ENCODE assay signal across 17 mouse cellular contexts in genomic region chr16:44684646-44685045, GRCm38 (mm10). TPM values are rescaled to one million over a fixed set of nuclear protein-coding genes. Genes with fewer than 3 reads are reported as not detected.
DNase-seq lines count a peak whose midpoint lies in the region; ATAC-seq and TF ChIP-seq lines count a peak whose summit lies in the region.
"Had no signal": no experiment of that assay in that cellular context is flagged by ENCODE, and none has a peak within 500 bp of the region (broad histone marks: within the 10 kb centered on the region; RNA-seq: fewer than 3 reads in every experiment).

No protein-coding gene starts in this region.

- no peak overlapping the region for H3K4me2 ChIP-seq in midbrain, postnatal 0 days (ENCODE audit: low read depth, low read length, poor library complexity, severe bottlenecking)
- H3K4me2 ChIP-seq in hindbrain, embryonic 14.5 days (replicated peaks), result no peak overlapping the region
- no peak overlapping the region for H3K4me2 ChIP-seq in neural tube, embryonic 14.5 days (ENCODE audit: low read depth, low read length)
- H3K4me2 ChIP-seq: heart, embryonic 15.5 days; kidney, embryonic 15.5 days; liver, embryonic 12.5 days; stomach, embryonic 15.5 days had no signal

- DNase-seq in adrenal gland, adult 2 months, result peak; percentile 43
- DNase-seq in adrenal gland, adult 8-10 months, result no peak
- no peak for DNase-seq in midbrain, embryonic 10.5 days (ENCODE audit: low spot score)
- DNase-seq in midbrain, postnatal 0 days (ENCODE audit: low spot score), result no peak
- no peak for DNase-seq in hindbrain, embryonic 14.5 days (ENCODE audit: low spot score)
- no peak for DNase-seq in lung, adult 2 months
- DNase-seq in retina, embryonic 14.5 days (ENCODE audit: low spot score), result no peak
- DNase-seq: cerebellum, adult 18-20 months; heart, adult 18-20 months; spleen, adult 18-20 months; thymus, postnatal 14 days had no signal

- ATAC-seq in midbrain, postnatal 0 days (ENCODE audit: low FRiP score), result no peak
- ATAC-seq in hindbrain, embryonic 14.5 days (ENCODE audit: low FRiP score), result no peak
- no peak for ATAC-seq in neural tube, embryonic 14.5 days (ENCODE audit: low read depth)
- ATAC-seq: liver, embryonic 12.5 days had no signal

- H3K9ac ChIP-seq in midbrain, postnatal 0 days (replicated peaks; ENCODE audit: low read length, poor library complexity, severe bottlenecking), result no peak overlapping the region
- H3K9ac ChIP-seq in hindbrain, embryonic 14.5 days, result no peak overlapping the region
- no peak overlapping the region for H3K9ac ChIP-seq in neural tube, embryonic 14.5 days (replicated peaks; ENCODE audit: low read depth, low read length)
- H3K9ac ChIP-seq: heart, embryonic 15.5 days; kidney, embryonic 15.5 days; liver, embryonic 12.5 days; stomach, embryonic 15.5 days had no signal

- H3K4me1 ChIP-seq in midbrain, embryonic 10.5 days, result peaks cover 74% of the 10 kb centered on the region
- peaks cover 12% of the 10 kb centered on the region; the same call in 1 of the 2 replicates for H3K4me1 ChIP-seq in midbrain, postnatal 0 days (ENCODE audit: insufficient read depth, low read length)
- H3K4me1 ChIP-seq in hindbrain, embryonic 14.5 days (replicated peaks; ENCODE audit: control insufficient read depth, insufficient read depth, low read length), result peaks cover 38% of the 10 kb centered on the region
- H3K4me1 ChIP-seq in neural tube, embryonic 14.5 days (ENCODE audit: control insufficient read depth, insufficient read depth, low read length), result peaks cover 32% of the 10 kb centered on the region
- H3K4me1 ChIP-seq in lung, adult 2 months (ENCODE audit: control insufficient read depth, insufficient read depth, low read length), result peaks cover 2% of the 10 kb centered on the region; the same call in 1 of the 2 replicates

- 85% methylated on average over 7 of the region's 7 CpGs for WGBS in midbrain, embryonic 10.5 days
- WGBS in midbrain, postnatal 0 days, result 58% methylated on average over 7 of the region's 7 CpGs
- 68% methylated on average over 7 of the region's 7 CpGs for WGBS in hindbrain, embryonic 14.5 days
- 62% methylated on average over 7 of the region's 7 CpGs for WGBS in neural tube, embryonic 14.5 days
- WGBS in lung, adult 2 months, result 76% methylated on average over 7 of the region's 7 CpGs

- no peak for TF ChIP-seq CTCF in midbrain, postnatal 0 days (IDR thresholded peaks at IDR 0.05)
- no peak for TF ChIP-seq CTCF in lung, adult 2 months (IDR thresholded peaks at IDR 0.05; ENCODE audit: insufficient read depth, low read length)

- no peaks in the 10 kb centered on the region; the same call in 1 of the 2 replicates for H3K27me3 ChIP-seq in midbrain, embryonic 10.5 days (ENCODE audit: low read depth, poor library complexity, severe bottlenecking)
- no peaks in the 10 kb centered on the region for H3K27me3 ChIP-seq in midbrain, postnatal 0 days (ENCODE audit: insufficient read depth, low read length)
- H3K27me3 ChIP-seq in hindbrain, embryonic 14.5 days (ENCODE audit: control insufficient read depth, insufficient read depth, low read length), result no peaks in the 10 kb centered on the region
- H3K27me3 ChIP-seq in neural tube, embryonic 14.5 days (ENCODE audit: control insufficient read depth, insufficient read depth, low read length), result no peaks in the 10 kb centered on the region
- H3K27me3 ChIP-seq: heart, embryonic 15.5 days; kidney, embryonic 15.5 days; stomach, embryonic 15.5 days had no signal

- H3K9me3 ChIP-seq in midbrain, embryonic 10.5 days (replicated peaks), result peaks cover 14% of the 10 kb centered on the region
- no peaks in the 10 kb centered on the region for H3K9me3 ChIP-seq in midbrain, postnatal 0 days (ENCODE audit: low read length)
- H3K9me3 ChIP-seq in hindbrain, embryonic 14.5 days (ENCODE audit: control insufficient read depth, low read length), result peaks cover 10% of the 10 kb centered on the region; the same call in 1 of the 2 replicates
- H3K9me3 ChIP-seq in neural tube, embryonic 14.5 days (ENCODE audit: control insufficient read depth, low read length), result no peaks in the 10 kb centered on the region
- H3K9me3 ChIP-seq: heart, embryonic 15.5 days; kidney, embryonic 15.5 days; liver, embryonic 12.5 days; stomach, embryonic 15.5 days had no signal

- TF ChIP-seq POLR2A in lung, adult 2 months (IDR thresholded peaks at IDR 0.05; ENCODE audit: borderline replicate concordance, extremely low read depth, low read depth, low read length), result no peak

- no peak overlapping the region for H3K4me3 ChIP-seq in midbrain, embryonic 10.5 days
- no peak overlapping the region for H3K4me3 ChIP-seq in midbrain, postnatal 0 days (ENCODE audit: low read depth, low read length)
- no peak overlapping the region for H3K4me3 ChIP-seq in hindbrain, embryonic 14.5 days (replicated peaks; ENCODE audit: low read length)
- no peak overlapping the region for H3K4me3 ChIP-seq in neural tube, embryonic 14.5 days (ENCODE audit: low read depth, low read length)
- H3K4me3 ChIP-seq in lung, adult 2 months (replicated peaks; ENCODE audit: extremely low read depth, low read depth, low read length), result no peak overlapping the region
- H3K4me3 ChIP-seq: heart, embryonic 15.5 days; kidney, embryonic 15.5 days; layer of hippocampus, adult 2 months; liver, embryonic 12.5 days; stomach, embryonic 15.5 days had no signal

- peak overlapping the region; percentile 90 for H3K27ac ChIP-seq in midbrain, embryonic 10.5 days (replicated peaks)
- H3K27ac ChIP-seq in midbrain, postnatal 0 days (ENCODE audit: low read depth, low read length), result no peak overlapping the region
- H3K27ac ChIP-seq in hindbrain, embryonic 14.5 days, result peak overlapping the region; percentile 58; the same call in 1 of the 2 replicates
- H3K27ac ChIP-seq in neural tube, embryonic 14.5 days (ENCODE audit: low read depth, low read length), result peak overlapping the region; percentile 55
- H3K27ac ChIP-seq: heart, embryonic 15.5 days; kidney, embryonic 15.5 days; layer of hippocampus, adult 2 months; liver, embryonic 12.5 days; stomach, embryonic 15.5 days had no signal

- peaks cover 6% of the 10 kb centered on the region for H3K36me3 ChIP-seq in midbrain, embryonic 10.5 days
- no peaks in the 10 kb centered on the region for H3K36me3 ChIP-seq in midbrain, postnatal 0 days (ENCODE audit: insufficient read depth, low read length)
- no peaks in the 10 kb centered on the region for H3K36me3 ChIP-seq in hindbrain, embryonic 14.5 days (replicated peaks; ENCODE audit: control insufficient read depth, insufficient read depth)
- no peaks in the 10 kb centered on the region for H3K36me3 ChIP-seq in neural tube, embryonic 14.5 days (ENCODE audit: control insufficient read depth, insufficient read depth, low read length)
- H3K36me3 ChIP-seq: heart, embryonic 15.5 days; kidney, embryonic 15.5 days; liver, embryonic 12.5 days; stomach, embryonic 15.5 days had no signal

RNA-seq across cellular contexts. Expression of gene Nepro, which starts 39.5 kb away (rescaled TPM):
- 10 to 100 TPM in 1 of 2 experiments, 1 to 10 TPM in 1; 9.9 to 12.1 TPM for total RNA-seq in adrenal gland, adult 2 months (2021)
- 5.1 and 5.2 TPM in 2 replicates for polyA plus RNA-seq in adrenal gland, adult 2 months (2012; rRNA removed)
- total RNA-seq in adrenal gland, adult 8-10 months (2022), result 10 to 100 TPM; 10.8 to 13.6 (median 12.1) TPM
- polyA plus RNA-seq in midbrain, embryonic 10.5 days (2016; fragmentation: Nextera tagmentation; extraction: Ambion mirVana), result 11.3 and 14.0 TPM in 2 replicates
- total RNA-seq in midbrain, postnatal 0 days (2014; rRNA removed), result 3.5 and 5.9 TPM in 2 replicates
- polyA plus RNA-seq in midbrain, postnatal 0 days (2015; fragmentation: Nextera tagmentation; extraction: Ambion mirVana), result 2.4 and 2.9 TPM in 2 replicates
- polyA plus RNA-seq in hindbrain, embryonic 14.5 days (2014; fragmentation: Nextera tagmentation; extraction: Ambion mirVana), result 4.4 and 5.4 TPM in 2 replicates
- polyA plus RNA-seq in neural tube, embryonic 14.5 days (2014; fragmentation: Nextera tagmentation; extraction: Ambion mirVana), result 5.4 and 6.1 TPM in 2 replicates
- polyA plus RNA-seq in lung, adult 2 months (2012; rRNA removed), result 3.1 and 3.2 TPM in 2 replicates
